11 mouse cellular contexts compared by ENCODE assay signal in genomic region chr12:99756914-99757687, GRCm38 (mm10).
DNase-seq lines count a peak whose midpoint lies in the region; ATAC-seq lines count a peak whose summit lies in the region.
"Had no signal": no experiment of that assay in that cellular context is flagged by ENCODE, and none has a peak within 500 bp of the region (broad histone marks: within the 10 kb centered on the region; RNA-seq: fewer than 3 reads in every experiment).

No protein-coding gene starts in this region.

- peak overlapping the region; percentile 2 for H3K4me3 ChIP-seq in midbrain, embryonic 12.5 days

- peak overlapping the region; percentile 65 for H3K27ac ChIP-seq in midbrain, embryonic 12.5 days (replicated peaks)

- no peaks in the 10 kb centered on the region for H3K36me3 ChIP-seq in midbrain, embryonic 12.5 days

- H3K4me1 ChIP-seq in midbrain, embryonic 12.5 days, result peaks cover 28% of the 10 kb centered on the region

- H3K9ac ChIP-seq in midbrain, embryonic 12.5 days (replicated peaks), result no peak overlapping the region

- WGBS in midbrain, embryonic 12.5 days, result 22% methylated on average over 18 of the region's 18 CpGs

- H3K9me3 ChIP-seq in midbrain, embryonic 12.5 days, result no peaks in the 10 kb centered on the region

- ATAC-seq in midbrain, embryonic 12.5 days (ENCODE audit: low FRiP score, low read depth), result peak; percentile 65
- ATAC-seq in megakaryocyte-erythroid progenitor cell, adult 5-6 weeks (replicated peaks; ENCODE audit: low FRiP score, low TSS enrichment, poor library complexity, severe bottlenecking), result no peak

- peak; percentile 17 for DNase-seq in embryo, embryonic 10 days (ENCODE audit: low spot score)
- DNase-seq in embryo, embryonic 9.5 days (ENCODE audit: extremely low spot score), result no peak
- peak; percentile 22 for DNase-seq in retina, postnatal 1 day
- DNase-seq in retina, embryonic 14.5 days (ENCODE audit: low spot score), result no peak
- DNase-seq in ovary, postnatal 36 days (ENCODE audit: low spot score), result no peak
- DNase-seq in testis, postnatal 10 days (ENCODE audit: low spot score), result no peak
- DNase-seq: adrenal gland, postnatal 25 days; cerebellum, postnatal 36 days; kidney, adult 8-10 months had no signal

- peak overlapping the region; percentile 45 for H3K4me2 ChIP-seq in midbrain, embryonic 12.5 days (replicated peaks)

- H3K27me3 ChIP-seq in midbrain, embryonic 12.5 days, result peaks cover 19% of the 10 kb centered on the region

Comparison
In these comparisons a context has a peak if more than half of its experiments do, and no peak if none do; other contexts are left out.
1. DNase-seq: peak in embryo, embryonic 10 days (single experiment) and retina, postnatal 1 day (single experiment); none in embryo, embryonic 9.5 days (single experiment), retina, embryonic 14.5 days (single experiment), ovary, postnatal 36 days (single experiment) and testis, postnatal 10 days (single experiment).